Mouse (Mus musculus): ENCODE data around the gene 1700113H08Rik.

The 1700113H08Rik gene

GRCm38 (mm10) chr10:87059447-87059846 is 1.6 kb downstream of the 1700113H08Rik start:
- no peak for DNase-seq (ENCODE audit: low spot score)

GRCm38 (mm10) chr10:87084236-87084635 is 26.4 kb downstream of the 1700113H08Rik start:
- peak; percentile 63 for DNase-seq (ENCODE audit: low spot score)

- DNase-seq (ENCODE audit: low spot score), result no peak
Measured at GRCm38 (mm10) chr10:87087646-87088045, 29.8 kb downstream of the 1700113H08Rik start.

- DNase-seq (ENCODE audit: low spot score), result peak; percentile 50
Measured at GRCm38 (mm10) chr10:87094249-87094648, 36.4 kb downstream of the 1700113H08Rik start.

- DNase-seq (ENCODE audit: low spot score), result no peak
Measured at GRCm38 (mm10) chr10:87098722-87099121, 40.9 kb downstream of the 1700113H08Rik start.

- no peak for DNase-seq (ENCODE audit: low spot score)
Measured at GRCm38 (mm10) chr10:87100668-87101067, 42.8 kb downstream of the 1700113H08Rik start.

GRCm38 (mm10) chr10:87101265-87101950 is 43.6 kb downstream of the 1700113H08Rik start:
- no peak for DNase-seq (ENCODE audit: low spot score)

- no peak for DNase-seq (ENCODE audit: low spot score)
Measured at GRCm38 (mm10) chr10:87101951-87102320, 44.1 kb downstream of the 1700113H08Rik start.

- DNase-seq (ENCODE audit: low spot score), result no peak
Measured at GRCm38 (mm10) chr10:87102455-87102854, 44.6 kb downstream of the 1700113H08Rik start.

GRCm38 (mm10) chr10:87103286-87103685 is 45.4 kb downstream of the 1700113H08Rik start:
- no peak for DNase-seq (ENCODE audit: low spot score)

GRCm38 (mm10) chr10:87107565-87108297 is 49.9 kb downstream of the 1700113H08Rik start:
- no peak for DNase-seq (ENCODE audit: low spot score)

GRCm38 (mm10) chr10:87108333-87108732 is 50.5 kb downstream of the 1700113H08Rik start:
- no peak for DNase-seq (ENCODE audit: low spot score)

- DNase-seq (ENCODE audit: low spot score), result no peak
Measured at GRCm38 (mm10) chr10:87109038-87109771, 51.4 kb downstream of the 1700113H08Rik start.

GRCm38 (mm10) chr10:87110909-87111308 is 53.1 kb downstream of the 1700113H08Rik start:
- no peak for DNase-seq (ENCODE audit: low spot score)

- no peak for DNase-seq (ENCODE audit: low spot score)
Measured at GRCm38 (mm10) chr10:87125094-87125493, 67.2 kb downstream of the 1700113H08Rik start.

GRCm38 (mm10) chr10:87126186-87126824 is 68.5 kb downstream of the 1700113H08Rik start:
- DNase-seq (ENCODE audit: low spot score), result no peak

- no peak for DNase-seq (ENCODE audit: low spot score)
Measured at GRCm38 (mm10) chr10:87151050-87151449, 93.2 kb downstream of the 1700113H08Rik start.

GRCm38 (mm10) chr10:87153731-87154505 is 96.1 kb downstream of the 1700113H08Rik start:
- DNase-seq (ENCODE audit: low spot score), result no peak

GRCm38 (mm10) chr10:87159781-87160180 is 101.9 kb downstream of the 1700113H08Rik start:
- DNase-seq (ENCODE audit: low spot score), result no peak

- DNase-seq (ENCODE audit: low spot score), result no peak
Measured at GRCm38 (mm10) chr10:87196123-87196756, 138.4 kb downstream of the 1700113H08Rik start.

- no peak for DNase-seq (ENCODE audit: low spot score)
Measured at GRCm38 (mm10) chr10:87198720-87199119, 140.9 kb downstream of the 1700113H08Rik start.

Data from layer of hippocampus, adult 11-12 months (tissue).